Mouse (Mus musculus) embryo, embryonic 11 days (tissue): ENCODE data around the gene Bcl3.

Experiments
- DNase-seq: peaks from one replicate; pipeline ENCODE4 v3.0.0-alpha.2; 2015

Bcl3 gene

GRCm38 (mm10) chr7:19822604-19823058, at the start of gene Bcl3:
TSS of gene Bcl3 (minus strand) at chr7:19822770.
- DNase-seq: peak; percentile 45

- peak; percentile 42 for DNase-seq
These were observed 49.5 kb upstream of the Bcl3 start for GRCm38 (mm10) chr7:19871943-19872601.

DNA sequence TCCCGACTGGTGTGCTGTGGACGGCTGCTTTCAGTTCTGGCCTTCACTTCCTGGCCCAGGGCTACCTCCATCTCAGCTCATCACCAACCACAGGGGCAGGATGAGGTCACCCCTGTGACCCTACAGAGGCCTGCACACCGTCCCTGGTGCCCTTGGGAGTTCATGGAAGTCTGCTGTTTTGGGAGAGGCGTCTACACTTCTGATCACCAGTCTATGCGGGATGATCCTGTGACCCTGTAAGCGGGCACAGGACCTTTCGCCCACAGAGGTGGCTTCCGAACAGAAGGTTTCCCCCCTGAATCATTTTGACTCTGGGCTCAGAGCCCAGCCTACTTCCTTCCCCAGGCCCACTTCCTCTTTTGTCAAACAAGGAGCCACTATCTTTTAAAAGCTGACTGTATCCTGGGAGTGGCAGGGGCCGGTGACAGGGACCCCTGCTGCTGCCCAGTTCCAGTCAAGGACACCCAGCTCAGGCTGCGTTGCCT, 48.6 kb upstream of the Bcl3 start:
- DNase-seq: no peak

DNA sequence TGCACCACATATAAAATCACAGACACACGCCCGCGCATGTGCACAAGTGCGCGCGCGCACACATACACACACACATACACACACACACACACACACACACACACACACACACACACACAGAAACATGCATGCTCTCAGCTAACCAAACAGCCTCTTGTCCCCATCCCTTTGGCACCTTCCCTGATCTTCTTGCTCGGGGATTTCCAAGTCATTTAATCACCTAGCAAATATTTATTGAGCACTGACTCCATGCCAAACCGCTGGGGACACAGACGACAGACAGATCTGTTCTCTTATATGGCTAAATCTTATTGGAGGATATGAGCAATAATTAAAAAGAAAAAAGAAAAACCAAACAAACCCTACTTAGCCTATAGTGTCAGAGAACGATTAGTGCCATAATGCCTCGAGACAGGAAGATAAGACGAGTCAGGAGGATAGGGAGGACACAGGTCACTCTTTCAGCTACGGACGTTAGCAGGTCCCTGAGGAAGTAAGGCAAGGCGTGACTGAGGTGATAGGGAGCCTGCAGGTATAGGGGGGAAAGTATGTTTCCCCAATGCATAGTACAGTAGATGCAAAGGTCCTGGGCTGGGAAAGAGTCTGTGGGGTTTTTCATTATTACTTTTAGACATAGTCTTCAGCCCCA, 45.3 kb upstream of the Bcl3 start:
- no peak for DNase-seq

- DNase-seq: no peak
These were observed 43.9 kb upstream of the Bcl3 start for GRCm38 (mm10) chr7:19866490-19866889.

DNA sequence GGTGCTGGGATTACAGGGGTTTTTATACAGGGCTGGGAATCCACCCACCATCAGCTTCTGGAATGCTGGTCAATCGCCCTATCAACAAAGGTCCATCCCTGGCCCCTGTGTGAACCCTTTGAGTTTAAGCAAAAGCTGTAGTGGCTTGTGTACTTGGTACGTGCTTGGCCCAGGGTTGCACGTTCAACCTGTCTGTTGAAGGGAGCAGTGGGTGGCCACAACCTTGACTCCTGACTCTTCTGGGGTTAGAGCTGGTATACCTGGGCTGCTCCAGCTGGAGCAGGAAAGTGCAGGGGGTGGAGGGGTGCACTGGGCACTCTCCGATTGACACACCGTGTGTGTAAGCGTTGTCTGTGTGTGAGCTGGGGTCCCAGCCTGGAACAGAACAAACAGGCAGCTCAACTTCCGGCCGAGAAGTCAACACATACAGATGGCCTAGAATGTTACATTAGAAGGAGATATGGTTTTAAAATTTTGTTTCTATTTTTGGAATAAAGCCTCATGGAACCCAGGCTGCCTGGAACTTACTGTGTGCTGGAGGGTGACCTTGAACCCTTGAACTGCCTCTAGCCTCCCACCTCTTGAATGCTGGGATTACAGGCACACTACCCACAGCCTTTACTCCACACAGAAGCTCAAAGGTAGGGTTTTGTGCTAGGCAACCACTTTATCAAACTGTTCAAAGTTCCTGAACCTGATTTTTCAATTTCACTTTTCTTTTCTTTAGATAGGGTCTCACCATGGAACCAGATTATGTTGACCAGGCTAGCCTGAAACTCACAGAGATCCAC, 42.9 kb upstream of the Bcl3 start:
- DNase-seq: no peak

DNA sequence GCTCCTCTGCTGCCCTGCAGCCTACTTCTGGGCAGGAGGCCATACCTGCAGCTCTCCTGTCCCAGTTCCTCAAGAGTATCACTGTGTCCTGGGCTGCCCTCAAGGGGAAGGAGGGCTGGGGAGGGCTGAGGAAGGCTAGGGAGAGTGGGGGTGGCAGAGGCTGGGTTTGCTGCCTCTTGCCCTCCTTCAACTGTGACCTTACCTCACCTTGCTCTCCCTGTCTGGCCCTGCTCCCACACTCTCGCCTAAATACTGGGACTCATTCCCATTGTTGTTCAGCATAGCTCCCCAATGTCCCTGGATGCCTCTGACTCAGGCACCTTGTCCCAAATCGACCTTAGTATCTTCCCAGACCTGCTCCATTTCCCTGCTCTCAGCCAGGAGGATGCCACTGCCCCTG, 41.7 kb upstream of the Bcl3 start:
- no peak for DNase-seq

GRCm38 (mm10) chr7:19861199-19861598, 38.6 kb upstream of the Bcl3 start, which contains the start of gene Ceacam16:
TSS of gene Ceacam16 (minus strand) at chr7:19861299.
- DNase-seq: no peak

- no peak for DNase-seq
These were observed 37.2 kb upstream of the Bcl3 start for GRCm38 (mm10) chr7:19859740-19860139.

DNA sequence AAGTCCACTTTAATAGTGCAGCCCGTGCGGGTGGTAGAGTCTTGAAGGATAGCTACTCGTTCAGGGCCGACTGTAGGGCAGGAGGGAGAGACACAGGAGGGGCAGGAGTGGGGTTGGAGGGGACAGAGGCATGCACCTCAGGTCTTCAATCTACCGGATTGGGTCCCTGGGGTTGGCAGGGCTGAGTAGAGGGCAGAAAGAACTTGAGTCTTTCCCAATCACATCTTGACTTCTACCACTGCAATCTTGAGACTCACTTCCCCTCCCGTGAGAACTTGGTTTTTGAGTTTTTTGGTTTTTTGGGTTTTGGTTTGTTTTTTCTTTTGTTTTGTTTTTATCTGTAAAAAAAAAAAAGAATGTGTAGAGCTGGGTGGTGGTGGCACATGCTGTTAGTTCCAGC, 33.7 kb upstream of the Bcl3 start:
- no peak for DNase-seq

DNA sequence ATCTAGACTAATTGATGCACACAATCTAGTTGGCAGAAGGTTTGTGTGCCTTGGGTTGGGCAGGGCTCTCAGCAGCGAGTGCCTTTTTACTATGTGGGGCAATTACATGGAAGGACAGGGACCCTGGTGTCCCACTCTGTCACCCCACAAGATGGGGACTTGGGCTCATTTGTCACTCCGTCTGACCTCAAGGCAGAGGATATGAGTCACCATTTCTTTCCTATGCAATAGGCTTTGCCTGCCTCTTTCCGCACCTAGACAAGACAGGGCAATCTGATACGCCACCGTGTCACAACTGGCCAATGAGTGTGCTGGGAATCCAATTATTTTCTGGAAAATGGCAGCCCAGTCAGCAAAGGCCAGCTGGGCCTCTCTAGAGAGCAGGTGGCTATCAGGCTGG, 33.1 kb upstream of the Bcl3 start:
- no peak for DNase-seq

GRCm38 (mm10) chr7:19853526-19853925, 31.0 kb upstream of the Bcl3 start:
- no peak for DNase-seq

- peak; percentile 64 for DNase-seq
These were observed 29.4 kb upstream of the Bcl3 start, which contains the start of gene Gm19345 for GRCm38 (mm10) chr7:19851858-19852570. TSS of gene Gm19345 (plus strand) at chr7:19852003.

GRCm38 (mm10) chr7:19844521-19845171, 22.1 kb upstream of the Bcl3 start:
- no peak for DNase-seq

DNA sequence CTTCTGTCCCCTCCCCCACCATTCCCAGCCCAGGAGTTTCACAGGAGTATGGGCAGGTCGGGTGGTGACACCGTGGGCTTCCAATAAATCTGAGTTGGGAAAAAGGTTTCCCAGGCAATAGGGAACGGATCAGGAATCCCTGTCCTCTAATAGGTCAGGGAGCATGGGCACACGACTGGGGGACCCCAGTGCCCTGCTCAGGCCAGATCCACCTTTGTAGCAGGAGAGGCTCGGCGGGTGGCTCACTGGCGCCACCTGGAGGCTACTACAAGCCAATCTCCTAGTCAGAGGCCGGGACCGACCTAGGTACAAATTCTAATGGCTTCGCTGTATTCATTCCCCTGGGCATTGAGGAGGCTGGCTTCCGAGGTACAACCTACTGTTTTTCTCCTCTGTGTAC, 21.0 kb upstream of the Bcl3 start:
- DNase-seq: peak; percentile 73

GRCm38 (mm10) chr7:19842885-19843504, 20.4 kb upstream of the Bcl3 start:
- DNase-seq: no peak

- no peak for DNase-seq
These were observed 19.3 kb upstream of the Bcl3 start for GRCm38 (mm10) chr7:19841686-19842413.

- DNase-seq: no peak
These were observed 18.4 kb upstream of the Bcl3 start for GRCm38 (mm10) chr7:19840936-19841335.

DNA sequence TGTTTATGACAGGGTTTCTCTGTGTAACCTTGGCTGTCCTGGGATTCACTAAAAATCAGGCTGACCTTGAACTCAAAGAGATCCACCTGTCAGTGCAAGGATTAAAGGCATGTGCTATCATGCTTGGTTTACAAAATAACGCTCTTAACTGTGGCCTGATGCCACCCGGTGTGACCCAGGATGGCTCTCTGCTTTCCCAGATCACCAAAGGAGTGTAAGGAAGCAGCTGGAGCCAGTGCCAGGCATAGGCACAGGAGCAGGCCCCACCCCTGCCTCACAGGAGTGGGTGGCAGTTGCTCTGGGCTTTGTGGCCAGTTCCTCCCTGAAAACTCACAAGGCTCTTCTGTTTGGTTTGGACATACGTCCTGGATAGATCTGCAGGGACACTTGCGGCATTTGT, 17.8 kb upstream of the Bcl3 start:
- no peak for DNase-seq

DNA sequence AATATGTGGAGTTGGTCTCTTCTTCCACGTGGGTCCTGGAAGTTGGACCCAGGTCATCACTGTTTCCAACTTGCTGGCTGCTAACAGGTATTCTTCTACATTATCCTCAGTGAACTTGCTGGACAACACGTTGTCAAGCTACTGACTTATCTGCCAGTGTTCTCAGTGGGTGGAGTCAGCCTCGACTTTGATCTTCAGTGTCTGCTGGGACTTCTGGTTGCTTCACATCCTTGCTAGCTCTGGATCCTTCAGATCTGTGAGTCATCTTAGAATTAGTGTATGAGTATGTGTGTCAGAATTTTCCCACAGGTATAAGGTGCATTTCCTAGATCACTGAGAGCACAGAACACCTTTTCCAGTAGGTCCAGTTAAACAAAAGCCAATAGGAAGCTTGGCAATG, 14.3 kb upstream of the Bcl3 start:
- no peak for DNase-seq

DNA sequence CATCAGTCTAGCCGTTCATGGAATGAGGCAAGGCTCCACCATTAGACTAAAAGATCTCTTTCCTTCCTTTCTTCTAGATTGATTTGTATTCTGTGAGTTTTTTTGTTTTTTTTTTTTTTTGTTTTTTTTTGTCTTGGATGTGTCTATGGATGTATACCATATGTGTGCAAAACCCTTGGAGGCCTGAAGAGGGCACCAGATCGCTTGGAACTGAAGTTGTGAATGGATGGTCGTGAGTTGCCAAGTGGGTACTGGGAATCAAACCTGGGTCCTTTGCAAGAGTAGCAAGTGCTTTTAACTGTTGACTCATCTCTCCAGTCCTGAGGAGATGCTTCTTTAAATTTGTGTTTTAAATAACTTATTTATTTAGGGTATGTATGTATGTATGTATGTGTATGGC, 11.5 kb upstream of the Bcl3 start:
- DNase-seq: no peak
